Mouse (Mus musculus) cerebellum, adult 2 months (tissue): ENCODE data around the gene Asb11. TPM values are rescaled to one million over a fixed set of nuclear protein-coding genes. Genes with fewer than 3 reads are reported as not detected.

Experiments
- DNase-seq, 2 experiments: peaks; one replicate each; pipeline ENCODE4 v3.0.0; 2021
- H3K27ac ChIP-seq: fragments of 200-500 bp; 2 replicates; pipeline ENCODE4 v1.5.1; 2012; ENCODE audit warnings: low read length, control low read depth, inconsistent platforms; ENCODE audit not compliant: insufficient read depth
- H3K27me3 ChIP-seq: fragments of 200-500 bp; 2 replicates; pipeline ENCODE4 v1.6.1; 2012; ENCODE audit warnings: inconsistent platforms, mild to moderate bottlenecking, low read length, moderate library complexity; ENCODE audit not compliant: control insufficient read depth, insufficient read depth
- H3K4me1 ChIP-seq: fragments of 200-500 bp; 2 replicates; pipeline ENCODE4 v1.6.1; 2011; ENCODE audit warnings: low read length; ENCODE audit not compliant: control insufficient read depth, insufficient read depth
- H3K4me3 ChIP-seq: fragments of 200-500 bp; replicated peaks from 2 replicates; pipeline ENCODE3; 2011; ENCODE audit warnings: mild to moderate bottlenecking, low read depth, low read length, control low read depth; ENCODE audit not compliant: insufficient read depth
- CTCF ChIP-seq: fragments of 200-500 bp; IDR thresholded peaks from 2 replicates; pipeline ENCODE4 v1.5.1; 2011; ENCODE audit warnings: low read depth, mild to moderate bottlenecking, control low read depth, low read length, moderate library complexity, borderline replicate concordance; ENCODE audit not compliant: insufficient read depth
- POLR2A ChIP-seq: fragments of 200-500 bp; IDR thresholded peaks from 2 replicates; pipeline ENCODE4 v1.6.1; 2011; ENCODE audit warnings: low read length, control low read depth, borderline replicate concordance; ENCODE audit not compliant: insufficient read depth
- WGBS: fragments of 180-500 bp; shearing (Covaris S2); methylation state at CpG from one replicate; pipeline ENCODE4 v1.1.7; 2018; 5-methylcytosine and 5-hydroxymethylcytosine counted together
- polyA plus RNA-seq: library from polyadenylated mRNA; depleted of rRNA; stranded (reverse); fragments of >200 nt; gene quantifications from 2 replicates; pipeline ENCODE4 v1.2.3, GENCODE M21; 2012

The Asb11 gene
- polyA plus RNA-seq, 1 experiment, result 0.31 TPM

- H3K27me3 ChIP-seq, result no peaks in the 10 kb centered on the region
- H3K27ac ChIP-seq, result no peak overlapping the region
- H3K4me1 ChIP-seq, result no peaks in the 10 kb centered on the region
- no peak for TF ChIP-seq POLR2A
- no peak for TF ChIP-seq CTCF
- no peak for DNase-seq
- 90% methylated on average over 2 of the region's 2 CpGs for WGBS
- no peak overlapping the region for H3K4me3 ChIP-seq
These were observed 5.7 kb upstream of the Asb11 start for GRCm38 (mm10) chrX:164431133-164431532.

GRCm38 (mm10) chrX:164431541-164431940, 5.3 kb upstream of the Asb11 start:
- 95% methylated on average over 6 of the region's 6 CpGs for WGBS
- Histone ChIP-seq H3K27me3 (no peaks in the 10 kb centered on the region), H3K27ac (no peak overlapping the region), H3K4me3 (no peak overlapping the region), H3K4me1 (no peaks in the 10 kb centered on the region)
- DNase-seq, result no peak
- TF ChIP-seq CTCF (no peak), POLR2A (no peak)

GRCm38 (mm10) chrX:164432682-164433081, 4.1 kb upstream of the Asb11 start:
- no peak for DNase-seq
- TF ChIP-seq POLR2A (no peak), CTCF (no peak)
- no peaks in the 10 kb centered on the region for H3K27me3 ChIP-seq
- no peaks in the 10 kb centered on the region for H3K4me1 ChIP-seq
- no peak overlapping the region for H3K27ac ChIP-seq
- no peak overlapping the region for H3K4me3 ChIP-seq
- WGBS, result 95% methylated on average over 9 of the region's 9 CpGs

- TF ChIP-seq POLR2A, result no peak
- no peak for TF ChIP-seq CTCF
- Histone ChIP-seq H3K4me1 (no peaks in the 10 kb centered on the region), H3K27me3 (no peaks in the 10 kb centered on the region), H3K4me3 (no peak overlapping the region), H3K27ac (no peak overlapping the region)
- DNase-seq, result no peak
- 80% methylated on average over 7 of the region's 7 CpGs for WGBS
These were observed 2.7 kb downstream of the Asb11 start for GRCm38 (mm10) chrX:164439462-164439861.

- Histone ChIP-seq H3K27me3 (no peaks in the 10 kb centered on the region), H3K4me3 (no peak overlapping the region), H3K27ac (no peak overlapping the region), H3K4me1 (no peaks in the 10 kb centered on the region)
- TF ChIP-seq CTCF (no peak), POLR2A (no peak)
- WGBS, result 40% methylated on average over 2 of the region's 2 CpGs
- DNase-seq, result peak in 1 of 2 experiments; percentile 13
These were observed 3.3 kb downstream of the Asb11 start for GRCm38 (mm10) chrX:164440140-164440539.

- Histone ChIP-seq H3K27me3 (no peaks in the 10 kb centered on the region), H3K27ac (no peak overlapping the region), H3K4me3 (no peak overlapping the region), H3K4me1 (no peaks in the 10 kb centered on the region)
- TF ChIP-seq CTCF (no peak), POLR2A (no peak)
- no peak for DNase-seq
- WGBS, result 90% methylated on average over 3 of the region's 3 CpGs
These were observed 3.9 kb downstream of the Asb11 start for GRCm38 (mm10) chrX:164440703-164441102.

- WGBS, result 35% methylated on average over 3 of the region's 3 CpGs
- DNase-seq, result peak in 1 of 2 experiments; percentile 7
- H3K27me3 ChIP-seq, result no peaks in the 10 kb centered on the region
- H3K27ac ChIP-seq, result no peak overlapping the region
- H3K4me3 ChIP-seq, result no peak overlapping the region
- H3K4me1 ChIP-seq, result no peaks in the 10 kb centered on the region
- no peak for TF ChIP-seq POLR2A
- TF ChIP-seq CTCF, result no peak
These were observed 4.5 kb downstream of the Asb11 start for GRCm38 (mm10) chrX:164441306-164441705.

- TF ChIP-seq POLR2A (no peak), CTCF (no peak)
- H3K27ac ChIP-seq, result no peak overlapping the region
- no peak for DNase-seq
- no peaks in the 10 kb centered on the region for H3K27me3 ChIP-seq
- 93% methylated on average over 12 of the region's 12 CpGs for WGBS
- no peak overlapping the region for H3K4me3 ChIP-seq
- H3K4me1 ChIP-seq, result no peaks in the 10 kb centered on the region
These were observed 8.8 kb downstream of the Asb11 start for GRCm38 (mm10) chrX:164445601-164446000.
